Mouse (Mus musculus): Measurements from ENCODE around the gene Cpsf6.

The Cpsf6 gene

GRCm38 (mm10) chr10:117330521-117330920 lies 49.3 kb downstream of the Cpsf6 start:
- DNase-seq (ENCODE audit: low read depth), result peak; percentile 43

- no peak for DNase-seq (ENCODE audit: low read depth)
Measured at GRCm38 (mm10) chr10:117323782-117324181, 56.0 kb downstream of the Cpsf6 start.

- DNase-seq (ENCODE audit: low read depth), result no peak
Measured at GRCm38 (mm10) chr10:117322630-117323029, 57.2 kb downstream of the Cpsf6 start.

GRCm38 (mm10) chr10:117320571-117320981 lies 59.2 kb downstream of the Cpsf6 start:
- DNase-seq (ENCODE audit: low read depth), result no peak

DNA sequence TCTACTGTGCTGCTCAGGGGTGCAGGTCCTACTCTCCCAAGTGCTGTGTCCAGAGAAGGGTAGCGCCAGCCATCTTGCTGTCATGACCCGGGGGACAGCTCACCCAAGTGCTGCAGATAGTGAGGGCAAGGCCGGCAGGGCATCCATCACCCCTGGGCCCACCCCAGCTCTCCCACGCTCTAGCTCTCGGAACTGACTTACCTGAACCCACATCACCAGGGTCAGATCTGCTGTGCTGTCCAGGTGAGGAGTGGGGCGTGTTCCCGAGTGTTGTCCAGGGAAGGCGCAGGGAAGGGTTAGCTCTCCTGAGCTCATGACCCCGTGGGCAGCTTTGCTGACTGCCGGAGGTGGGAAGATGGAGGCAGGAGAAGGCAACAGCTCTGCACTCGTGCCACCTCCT lies 63.4 kb downstream of the Cpsf6 start:
- DNase-seq (ENCODE audit: low read depth), result no peak

DNA sequence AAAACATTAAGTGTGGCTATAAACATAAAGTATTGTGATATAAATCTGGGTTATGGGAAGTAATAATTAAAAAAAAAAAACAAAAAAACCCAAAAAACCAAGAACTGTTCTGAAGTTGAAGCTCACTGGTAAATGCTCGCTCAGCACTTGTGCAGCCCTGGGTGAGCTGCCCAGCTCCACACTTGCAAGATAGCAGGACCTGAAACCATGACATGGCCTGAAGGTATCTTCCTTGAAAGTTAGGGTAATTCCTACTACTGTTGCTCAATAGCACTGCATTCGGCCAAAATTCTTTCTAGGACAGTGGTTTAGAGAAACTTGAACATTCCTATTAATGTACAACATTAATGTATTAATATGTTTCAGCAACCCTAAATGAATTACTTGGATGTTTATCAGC lies 66.7 kb downstream of the Cpsf6 start:
- DNase-seq (ENCODE audit: low read depth), result no peak

GRCm38 (mm10) chr10:117312168-117312567 lies 67.6 kb downstream of the Cpsf6 start:
- no peak for DNase-seq (ENCODE audit: low read depth)

DNA sequence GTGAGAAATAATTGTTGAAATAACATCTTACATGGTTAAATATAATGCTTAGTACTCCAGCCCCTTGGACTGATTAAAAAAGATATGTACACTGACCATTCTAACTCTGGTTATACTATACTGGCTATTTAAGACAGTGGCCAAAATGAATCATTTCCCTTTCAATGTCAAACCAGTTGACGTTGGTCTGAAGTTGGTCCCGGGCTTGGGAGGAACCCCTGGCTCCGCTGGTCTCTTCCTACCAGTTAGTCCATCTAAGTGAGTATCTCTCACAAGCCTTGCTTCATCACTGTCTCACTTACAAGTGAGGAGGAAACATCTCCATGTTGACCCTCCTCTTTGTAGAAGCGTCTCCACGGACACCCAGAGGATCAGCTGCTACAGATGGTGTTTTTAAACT lies 75.4 kb downstream of the Cpsf6 start:
- no peak for DNase-seq (ENCODE audit: low read depth)

DNA sequence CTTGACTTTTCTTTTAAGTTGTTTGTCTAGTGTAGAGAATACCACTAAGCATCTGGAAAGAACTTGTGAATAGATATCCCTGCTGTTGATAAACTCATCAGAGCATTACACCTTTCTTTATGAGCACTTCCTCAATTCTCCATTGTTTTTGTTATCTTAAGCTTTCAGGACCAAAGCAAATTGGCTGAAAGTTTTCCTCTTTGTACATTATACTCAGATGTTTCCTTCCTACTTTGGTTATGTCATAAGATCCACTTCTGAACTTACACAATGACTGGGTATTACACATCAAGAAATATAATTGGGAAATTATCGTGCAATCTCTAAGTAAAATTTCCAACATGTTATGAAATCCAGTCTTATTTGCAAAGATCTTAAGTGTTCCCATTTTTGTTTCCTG lies 78.1 kb downstream of the Cpsf6 start:
- no peak for DNase-seq (ENCODE audit: low read depth)

GRCm38 (mm10) chr10:117299901-117300520 lies 79.8 kb downstream of the Cpsf6 start:
- no peak for DNase-seq (ENCODE audit: low read depth)

DNA sequence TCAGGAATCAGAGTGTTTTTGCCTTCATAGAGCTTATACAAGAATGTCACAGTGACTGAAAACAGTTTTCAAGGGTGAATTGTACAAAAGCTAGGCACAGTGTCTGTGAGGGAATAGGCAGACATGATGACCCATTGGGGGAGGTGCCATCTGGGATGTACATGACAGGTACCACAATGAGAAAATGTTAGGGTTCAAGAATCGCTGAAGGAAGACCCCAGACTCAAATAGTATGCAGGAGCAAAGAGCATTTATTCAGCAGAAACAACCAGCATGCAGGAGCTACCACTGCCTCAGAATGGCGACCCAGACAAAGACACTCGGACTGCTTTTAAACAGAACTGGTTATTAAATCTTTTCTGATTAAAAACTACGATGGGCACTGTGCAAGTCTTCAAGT lies 80.7 kb downstream of the Cpsf6 start:
- DNase-seq (ENCODE audit: low read depth), result no peak

- DNase-seq (ENCODE audit: low read depth), result no peak
Measured at GRCm38 (mm10) chr10:117298336-117298735, 81.5 kb downstream of the Cpsf6 start.
